Mouse (Mus musculus): Measurements from ENCODE around the gene Rnf115. TPM values are rescaled to one million over a fixed set of nuclear protein-coding genes. Genes with fewer than 3 reads are reported as not detected.

The Rnf115 gene
- polyA plus RNA-seq, 1 experiment from 2014 or later, result 81.6 TPM

DNA sequence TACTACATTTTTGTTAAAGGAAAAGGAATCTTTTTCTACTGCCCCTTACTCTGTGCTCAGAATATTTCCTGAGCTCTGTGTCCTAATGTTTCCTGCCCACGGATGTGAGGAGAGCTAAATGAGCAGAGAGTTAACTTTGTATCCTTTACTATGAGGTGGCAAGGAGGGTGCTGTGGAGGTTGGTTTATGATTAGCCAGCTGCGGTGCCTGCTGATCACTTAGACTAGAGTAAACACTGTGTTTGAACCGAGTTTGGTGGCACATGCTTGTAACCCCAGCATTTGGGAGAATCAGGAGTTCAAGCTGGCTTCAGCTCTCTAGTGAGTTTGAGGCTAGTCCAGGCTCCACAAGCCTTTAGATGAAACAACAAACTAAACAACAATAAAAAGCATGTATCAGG, 49.7 kb downstream of the Rnf115 start:
- H3K4me1 ChIP-seq (ENCODE audit: control insufficient read depth, insufficient read depth, low read length), result no peaks in the 10 kb centered on the region
- H3K4me3 ChIP-seq (ENCODE audit: low read depth, low read length), result no peak overlapping the region
- H3K27ac ChIP-seq (ENCODE audit: low read depth, low read length), result no peak overlapping the region
- no peaks in the 10 kb centered on the region for H3K36me3 ChIP-seq (ENCODE audit: control insufficient read depth, insufficient read depth, low read length)
- DNase-seq (ENCODE audit: low spot score), result no peak
- no peaks in the 10 kb centered on the region for H3K27me3 ChIP-seq (ENCODE audit: control insufficient read depth, insufficient read depth, low read length)
- no peak for ATAC-seq (ENCODE audit: insufficient read depth, low FRiP score, low TSS enrichment)
- no peak overlapping the region for H3K9ac ChIP-seq (ENCODE audit: low read length)
- H3K9me3 ChIP-seq (ENCODE audit: control insufficient read depth, low read length), result no peaks in the 10 kb centered on the region
- 69% methylated on average over 3 of the region's 3 CpGs for WGBS
- no peak overlapping the region for H3K4me2 ChIP-seq (ENCODE audit: low read depth)

DNA sequence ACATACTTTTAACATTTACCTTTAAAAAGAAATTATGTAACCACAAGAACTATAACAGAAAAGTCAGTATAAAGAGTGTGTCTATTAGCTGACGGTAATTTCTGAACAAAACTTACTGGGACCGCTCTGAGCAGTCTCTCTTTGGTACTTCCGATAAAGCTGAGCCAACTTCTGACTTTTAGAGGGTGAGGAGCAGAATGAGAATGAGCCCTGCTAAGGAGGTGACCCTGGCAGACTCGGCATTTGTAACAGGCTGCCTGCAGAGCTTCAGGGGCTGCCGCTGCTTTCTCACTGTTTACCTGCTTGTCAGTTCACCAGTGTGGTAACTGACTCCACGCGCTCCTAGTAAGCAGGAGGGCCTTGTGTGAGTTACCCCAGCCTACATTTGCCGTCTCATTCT, 54.8 kb downstream of the Rnf115 start:
- DNase-seq (ENCODE audit: low spot score) (no peak), ATAC-seq (ENCODE audit: insufficient read depth, low FRiP score, low TSS enrichment) (no peak)
- Histone ChIP-seq H3K4me2 (ENCODE audit: low read depth) (no peak overlapping the region), H3K36me3 (ENCODE audit: control insufficient read depth, insufficient read depth, low read length) (no peaks in the 10 kb centered on the region), H3K9me3 (ENCODE audit: control insufficient read depth, low read length) (no peaks in the 10 kb centered on the region), H3K4me3 (ENCODE audit: low read depth, low read length) (no peak overlapping the region), H3K4me1 (ENCODE audit: control insufficient read depth, insufficient read depth, low read length) (no peaks in the 10 kb centered on the region), H3K9ac (ENCODE audit: low read length) (no peak overlapping the region), H3K27ac (ENCODE audit: low read depth, low read length) (no peak overlapping the region), H3K27me3 (ENCODE audit: control insufficient read depth, insufficient read depth, low read length) (no peaks in the 10 kb centered on the region)
- WGBS, result 81% methylated on average over 8 of the region's 8 CpGs

DNA sequence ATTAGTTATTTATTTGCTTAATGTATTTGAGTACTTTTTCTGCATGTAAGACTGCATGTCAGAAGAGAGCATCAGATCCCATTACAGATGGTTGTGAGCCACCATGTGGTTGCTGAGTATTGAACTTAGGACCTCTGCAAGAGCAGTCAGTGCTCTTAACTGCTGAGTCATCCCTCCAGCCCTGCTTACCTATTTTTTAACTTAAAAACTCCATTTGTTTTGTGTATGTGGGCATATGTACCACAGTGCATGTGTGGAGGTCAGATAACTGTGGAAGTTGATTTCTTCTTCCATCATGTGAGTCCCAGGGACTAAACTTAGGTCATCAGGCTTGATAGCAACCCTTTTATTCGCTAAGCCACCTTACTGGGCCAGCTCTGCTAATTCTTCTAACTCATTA, 60.3 kb downstream of the Rnf115 start:
- H3K36me3 ChIP-seq (ENCODE audit: control insufficient read depth, insufficient read depth, low read length), result no peaks in the 10 kb centered on the region; the same call in 1 of the 2 replicates
- H3K4me3 ChIP-seq (ENCODE audit: low read depth, low read length), result no peak overlapping the region
- 94% methylated on average over 1 of the region's 1 CpGs for WGBS
- no peaks in the 10 kb centered on the region for H3K4me1 ChIP-seq (ENCODE audit: control insufficient read depth, insufficient read depth, low read length)
- H3K9me3 ChIP-seq (ENCODE audit: control insufficient read depth, low read length), result no peaks in the 10 kb centered on the region
- H3K4me2 ChIP-seq (ENCODE audit: low read depth), result no peak overlapping the region
- H3K9ac ChIP-seq (ENCODE audit: low read length), result no peak overlapping the region
- H3K27me3 ChIP-seq (ENCODE audit: control insufficient read depth, insufficient read depth, low read length), result no peaks in the 10 kb centered on the region
- ATAC-seq (ENCODE audit: insufficient read depth, low FRiP score, low TSS enrichment), result no peak
- no peak overlapping the region for H3K27ac ChIP-seq (ENCODE audit: low read depth, low read length)
- no peak for DNase-seq (ENCODE audit: low spot score)

DNA sequence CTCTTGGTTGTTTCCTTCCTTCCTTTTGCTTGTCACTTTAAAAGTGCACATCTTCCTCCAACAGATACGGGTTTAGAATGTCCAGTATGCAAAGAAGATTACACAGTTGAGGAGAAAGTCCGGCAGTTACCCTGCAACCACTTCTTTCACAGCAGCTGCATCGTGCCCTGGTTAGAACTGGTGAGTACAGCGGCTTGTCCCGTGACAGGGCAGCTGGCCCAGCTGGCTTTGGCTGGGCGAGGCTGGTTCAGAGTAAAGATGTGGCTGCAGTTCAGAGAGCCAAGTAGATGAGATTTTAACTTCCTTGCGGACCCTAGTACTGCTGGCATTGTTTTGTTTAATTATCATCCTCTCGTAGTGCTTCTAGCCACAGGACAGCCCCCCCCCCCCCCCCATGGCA, 61.0 kb downstream of the Rnf115 start:
- Histone ChIP-seq H3K27ac (ENCODE audit: low read depth, low read length) (no peak overlapping the region), H3K9ac (ENCODE audit: low read length) (no peak overlapping the region), H3K9me3 (ENCODE audit: control insufficient read depth, low read length) (no peaks in the 10 kb centered on the region), H3K4me2 (ENCODE audit: low read depth) (no peak overlapping the region), H3K4me1 (ENCODE audit: control insufficient read depth, insufficient read depth, low read length) (no peaks in the 10 kb centered on the region), H3K36me3 (ENCODE audit: control insufficient read depth, insufficient read depth, low read length) (no peaks in the 10 kb centered on the region; the same call in 1 of the 2 replicates), H3K27me3 (ENCODE audit: control insufficient read depth, insufficient read depth, low read length) (no peaks in the 10 kb centered on the region), H3K4me3 (ENCODE audit: low read depth, low read length) (no peak overlapping the region)
- ATAC-seq (ENCODE audit: insufficient read depth, low FRiP score, low TSS enrichment) (no peak), DNase-seq (ENCODE audit: low spot score) (no peak)
- WGBS, result 91% methylated on average over 8 of the region's 8 CpGs

DNA sequence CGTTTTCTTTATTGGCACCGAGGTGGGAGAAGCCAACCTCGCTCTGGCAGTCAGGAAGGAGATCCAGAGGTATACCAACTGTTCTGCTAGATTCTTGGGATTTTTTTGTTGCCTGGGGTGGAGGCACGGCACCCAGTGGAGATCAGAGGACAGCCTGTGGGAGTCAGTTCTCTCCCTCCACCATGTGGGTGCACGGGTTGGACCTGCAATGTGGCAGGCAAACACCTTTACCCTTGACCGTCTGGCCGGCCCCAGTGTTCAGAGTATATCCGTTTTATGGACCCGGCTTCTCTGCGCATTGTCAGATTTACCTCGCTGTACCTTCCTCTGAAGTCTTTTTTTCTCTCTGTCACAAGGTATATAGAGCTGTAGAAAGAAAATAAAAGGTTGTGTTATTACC, 72.8 kb downstream of the Rnf115 start:
- H3K9ac ChIP-seq (ENCODE audit: low read length), result no peak overlapping the region
- DNase-seq (ENCODE audit: low spot score), result no peak
- WGBS, result 82% methylated on average over 11 of the region's 11 CpGs
- H3K36me3 ChIP-seq (ENCODE audit: control insufficient read depth, insufficient read depth, low read length), result no peaks in the 10 kb centered on the region; the same call in 1 of the 2 replicates
- H3K4me3 ChIP-seq (ENCODE audit: low read depth, low read length), result no peak overlapping the region
- H3K4me1 ChIP-seq (ENCODE audit: control insufficient read depth, insufficient read depth, low read length), result no peaks in the 10 kb centered on the region
- H3K9me3 ChIP-seq (ENCODE audit: control insufficient read depth, low read length), result no peaks in the 10 kb centered on the region
- no peak overlapping the region for H3K4me2 ChIP-seq (ENCODE audit: low read depth)
- ATAC-seq (ENCODE audit: insufficient read depth, low FRiP score, low TSS enrichment), result no peak
- no peak overlapping the region for H3K27ac ChIP-seq (ENCODE audit: low read depth, low read length)
- no peaks in the 10 kb centered on the region for H3K27me3 ChIP-seq (ENCODE audit: control insufficient read depth, insufficient read depth, low read length)

DNA sequence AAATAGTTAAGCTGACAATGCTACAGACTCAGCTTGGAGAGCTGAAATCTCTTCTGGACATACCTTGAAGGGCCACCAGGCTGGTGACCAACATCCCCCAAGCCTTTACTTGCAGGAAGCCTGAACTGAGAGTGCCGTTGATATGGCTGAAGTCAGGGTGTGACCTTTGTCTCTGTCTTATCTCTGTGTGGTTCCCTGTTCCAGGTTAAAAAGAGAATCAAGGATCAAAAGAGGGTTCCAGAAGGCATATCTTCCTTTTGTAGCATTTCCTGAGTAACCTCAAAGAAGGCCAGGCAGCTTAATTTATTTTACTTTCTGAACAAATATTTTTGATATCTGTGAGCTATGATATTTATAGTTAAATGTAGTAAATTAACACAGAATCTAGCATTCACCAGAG, 74.8 kb downstream of the Rnf115 start:
- Histone ChIP-seq H3K4me3 (ENCODE audit: low read depth, low read length) (no peak overlapping the region), H3K36me3 (ENCODE audit: control insufficient read depth, insufficient read depth, low read length) (no peaks in the 10 kb centered on the region), H3K9me3 (ENCODE audit: control insufficient read depth, low read length) (no peaks in the 10 kb centered on the region), H3K4me1 (ENCODE audit: control insufficient read depth, insufficient read depth, low read length) (no peaks in the 10 kb centered on the region), H3K4me2 (ENCODE audit: low read depth) (no peak overlapping the region), H3K27me3 (ENCODE audit: control insufficient read depth, insufficient read depth, low read length) (no peaks in the 10 kb centered on the region), H3K9ac (ENCODE audit: low read length) (no peak overlapping the region), H3K27ac (ENCODE audit: low read depth, low read length) (no peak overlapping the region)
- ATAC-seq (ENCODE audit: insufficient read depth, low FRiP score, low TSS enrichment) (no peak), DNase-seq (ENCODE audit: low spot score) (no peak)
- WGBS, result 81% methylated on average over 1 of the region's 1 CpGs

DNA sequence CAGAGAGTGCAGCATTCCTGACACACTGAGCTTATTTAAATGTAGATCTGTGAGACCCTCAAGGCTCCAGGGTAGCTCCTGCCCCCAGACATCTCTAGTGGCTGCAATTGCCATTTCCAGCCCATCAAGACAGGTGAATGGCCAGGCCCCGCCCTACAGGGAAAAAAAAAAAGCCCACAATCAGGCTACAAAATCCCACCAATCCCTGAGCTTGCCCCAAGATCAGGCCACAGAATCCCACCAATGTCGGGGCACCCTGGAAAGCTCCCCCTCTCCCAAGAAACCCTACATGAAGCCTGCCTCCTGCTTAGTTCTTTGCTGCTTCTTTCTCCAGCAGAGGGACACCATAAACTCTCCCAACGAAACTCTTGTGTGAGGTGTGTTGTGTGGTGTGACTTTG, 80.7 kb downstream of the Rnf115 start:
- DNase-seq (ENCODE audit: low spot score) (no peak), ATAC-seq (ENCODE audit: insufficient read depth, low FRiP score, low TSS enrichment) (no peak)
- no peaks in the 10 kb centered on the region for H3K36me3 ChIP-seq (ENCODE audit: control insufficient read depth, insufficient read depth, low read length)
- no peak overlapping the region for H3K4me2 ChIP-seq (ENCODE audit: low read depth)
- H3K27ac ChIP-seq (ENCODE audit: low read depth, low read length), result no peak overlapping the region
- no peaks in the 10 kb centered on the region for H3K27me3 ChIP-seq (ENCODE audit: control insufficient read depth, insufficient read depth, low read length)
- no peak overlapping the region for H3K9ac ChIP-seq (ENCODE audit: low read length)
- H3K4me3 ChIP-seq (ENCODE audit: low read depth, low read length), result no peak overlapping the region
- H3K4me1 ChIP-seq (ENCODE audit: control insufficient read depth, insufficient read depth, low read length), result no peaks in the 10 kb centered on the region
- H3K9me3 ChIP-seq (ENCODE audit: control insufficient read depth, low read length), result no peaks in the 10 kb centered on the region
- WGBS, result 79% methylated on average over 3 of the region's 3 CpGs

DNA sequence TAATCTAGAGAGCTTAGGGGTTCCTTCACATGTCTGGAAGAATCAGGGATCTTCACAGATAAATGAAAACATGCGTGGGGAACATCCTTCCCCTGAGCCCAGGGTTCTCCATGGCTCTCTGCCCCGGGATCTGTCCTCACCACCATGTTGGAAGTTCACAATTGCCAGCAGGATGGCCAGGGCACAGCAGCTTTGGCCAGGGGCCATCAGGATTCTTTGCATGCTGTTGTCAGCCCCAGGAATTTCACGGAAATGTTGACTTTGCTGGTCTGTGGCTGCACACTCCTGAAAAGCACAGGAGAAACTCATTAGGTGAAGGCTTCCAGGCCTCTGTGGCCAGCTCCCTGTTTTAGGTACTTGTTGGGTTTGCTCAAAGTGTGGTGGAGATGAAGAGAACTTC, 81.2 kb downstream of the Rnf115 start:
- ATAC-seq (ENCODE audit: insufficient read depth, low FRiP score, low TSS enrichment) (no peak), DNase-seq (ENCODE audit: low spot score) (no peak)
- Histone ChIP-seq H3K4me3 (ENCODE audit: low read depth, low read length) (no peak overlapping the region), H3K9me3 (ENCODE audit: control insufficient read depth, low read length) (no peaks in the 10 kb centered on the region), H3K4me1 (ENCODE audit: control insufficient read depth, insufficient read depth, low read length) (no peaks in the 10 kb centered on the region), H3K9ac (ENCODE audit: low read length) (no peak overlapping the region), H3K4me2 (ENCODE audit: low read depth) (no peak overlapping the region), H3K27me3 (ENCODE audit: control insufficient read depth, insufficient read depth, low read length) (no peaks in the 10 kb centered on the region), H3K36me3 (ENCODE audit: control insufficient read depth, insufficient read depth, low read length) (no peaks in the 10 kb centered on the region), H3K27ac (ENCODE audit: low read depth, low read length) (no peak overlapping the region)
- 89% methylated on average over 3 of the region's 3 CpGs for WGBS

DNA sequence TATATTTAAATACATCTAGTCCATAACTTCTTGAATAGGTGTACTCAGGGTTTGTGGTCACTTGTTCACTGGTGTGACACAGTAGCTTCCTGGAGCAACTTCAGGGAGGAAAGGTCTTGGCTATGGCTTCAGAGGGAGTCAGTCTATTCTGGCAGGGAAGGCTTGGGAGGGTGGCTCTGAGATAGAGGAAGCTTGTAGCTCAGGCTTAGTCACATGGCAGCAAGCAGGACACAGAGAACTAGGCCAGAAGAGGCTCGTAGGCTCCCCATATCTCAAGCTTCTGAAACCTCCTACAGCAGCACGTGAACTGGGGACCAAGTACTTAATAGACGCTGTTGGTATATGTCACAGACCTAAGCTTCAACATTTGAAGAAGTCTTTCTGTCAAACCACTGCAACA, 83.8 kb downstream of the Rnf115 start:
- DNase-seq (ENCODE audit: low spot score) (no peak), ATAC-seq (ENCODE audit: insufficient read depth, low FRiP score, low TSS enrichment) (no peak)
- no peak overlapping the region for H3K27ac ChIP-seq (ENCODE audit: low read depth, low read length)
- 84% methylated on average over 3 of the region's 3 CpGs for WGBS
- no peaks in the 10 kb centered on the region for H3K27me3 ChIP-seq (ENCODE audit: control insufficient read depth, insufficient read depth, low read length)
- H3K36me3 ChIP-seq (ENCODE audit: control insufficient read depth, insufficient read depth, low read length), result no peaks in the 10 kb centered on the region
- H3K9me3 ChIP-seq (ENCODE audit: control insufficient read depth, low read length), result no peaks in the 10 kb centered on the region
- H3K4me2 ChIP-seq (ENCODE audit: low read depth), result no peak overlapping the region
- no peak overlapping the region for H3K4me3 ChIP-seq (ENCODE audit: low read depth, low read length)
- no peak overlapping the region for H3K9ac ChIP-seq (ENCODE audit: low read length)
- no peaks in the 10 kb centered on the region for H3K4me1 ChIP-seq (ENCODE audit: control insufficient read depth, insufficient read depth, low read length)

All from neural tube, embryonic 11.5 days (tissue).